Mouse (Mus musculus) frontal cortex, postnatal 10 days (tissue): ENCODE data around the gene Itga10.
"Not testable (repeated sequence)": the region's sequence is repeated elsewhere in the genome, so short reads cannot be mapped to it uniquely, and the experiment has no call there.

Experiments used
- DNase-seq, 2 experiments: peaks; one replicate each; pipeline ENCODE4 v3.0.0; 2022; ENCODE audit warnings: low spot score in 2 of 2, mixed read lengths in 1 of 2

Itga10 gene

GRCm38 (mm10) chr3:96634928-96635879, 10.2 kb upstream of the Itga10 start, which contains the start of the genes Pex11b and Gm42957:
TSS of gene Pex11b (plus strand) at chr3:96635376.
TSS of gene Gm42957 (plus strand) at chr3:96635474.
- peak; percentile 71 to 86 for DNase-seq

- DNase-seq = no peak
Observed at GRCm38 (mm10) chr3:96635906-96636305, 9.5 kb upstream of the Itga10 start.

DNA sequence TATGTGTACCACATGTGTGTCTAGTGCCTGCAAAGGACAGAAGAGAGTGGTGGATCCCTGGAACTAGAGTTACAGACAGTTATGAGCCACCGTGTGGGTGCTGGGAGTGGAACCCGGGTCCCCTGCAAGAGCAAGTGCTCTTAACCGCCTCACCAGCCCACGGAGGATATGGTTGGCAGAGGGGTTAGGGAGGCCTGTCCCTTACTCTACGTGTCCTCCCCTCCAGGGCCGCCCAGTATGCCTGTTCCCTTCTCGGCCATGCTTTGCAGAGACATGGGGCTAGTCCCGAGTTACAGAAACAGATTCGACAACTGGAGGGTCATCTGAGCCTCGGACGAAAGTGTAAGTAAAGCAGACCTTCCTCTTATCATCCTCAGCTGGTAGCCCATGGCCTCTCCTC, 8.9 kb upstream of the Itga10 start:
- peak in 1 of 2 experiments; percentile 20 for DNase-seq

GRCm38 (mm10) chr3:96639219-96639618, 6.2 kb upstream of the Itga10 start:
- peak in 1 of 2 experiments; percentile 28 for DNase-seq

DNA sequence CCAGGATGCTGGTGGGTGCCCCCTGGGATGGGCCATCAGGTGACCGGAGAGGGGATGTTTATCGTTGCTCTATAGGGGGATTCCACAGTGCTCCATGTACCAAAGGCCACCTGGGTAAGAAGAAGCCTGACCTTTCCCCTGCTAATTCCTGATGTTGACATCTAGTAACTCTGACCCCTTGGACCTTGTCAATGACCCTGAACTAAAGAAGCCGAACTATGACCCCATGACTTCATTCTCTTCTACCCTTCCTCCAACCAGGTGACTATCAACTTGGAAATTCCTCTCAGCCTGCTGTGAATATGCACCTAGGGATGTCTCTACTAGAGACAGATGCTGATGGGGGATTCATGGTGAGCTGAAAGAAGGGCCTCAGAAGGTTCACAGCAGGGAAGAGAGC, 2.0 kb downstream of the Itga10 start:
- DNase-seq = no peak

DNA sequence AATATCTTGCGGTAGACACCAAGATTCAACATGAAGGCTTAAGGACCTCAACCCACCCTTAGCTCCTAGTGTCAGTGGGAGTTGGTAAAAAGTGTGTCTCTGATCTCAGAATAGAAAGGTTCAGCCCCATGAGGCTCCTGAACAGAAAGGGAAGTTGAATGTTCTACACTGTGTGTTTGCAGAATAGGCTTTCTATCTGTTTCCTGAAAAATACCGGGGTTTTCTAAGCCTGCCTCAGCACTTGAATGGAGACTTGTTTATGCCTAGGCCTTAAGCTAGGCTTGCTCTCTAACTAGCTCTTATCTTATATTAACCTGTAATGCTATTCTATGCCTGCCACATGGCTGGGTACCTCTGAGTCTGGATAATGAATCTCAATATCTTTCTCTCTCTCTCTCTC, 15.5 kb downstream of the Itga10 start:
- DNase-seq = no peak

DNA sequence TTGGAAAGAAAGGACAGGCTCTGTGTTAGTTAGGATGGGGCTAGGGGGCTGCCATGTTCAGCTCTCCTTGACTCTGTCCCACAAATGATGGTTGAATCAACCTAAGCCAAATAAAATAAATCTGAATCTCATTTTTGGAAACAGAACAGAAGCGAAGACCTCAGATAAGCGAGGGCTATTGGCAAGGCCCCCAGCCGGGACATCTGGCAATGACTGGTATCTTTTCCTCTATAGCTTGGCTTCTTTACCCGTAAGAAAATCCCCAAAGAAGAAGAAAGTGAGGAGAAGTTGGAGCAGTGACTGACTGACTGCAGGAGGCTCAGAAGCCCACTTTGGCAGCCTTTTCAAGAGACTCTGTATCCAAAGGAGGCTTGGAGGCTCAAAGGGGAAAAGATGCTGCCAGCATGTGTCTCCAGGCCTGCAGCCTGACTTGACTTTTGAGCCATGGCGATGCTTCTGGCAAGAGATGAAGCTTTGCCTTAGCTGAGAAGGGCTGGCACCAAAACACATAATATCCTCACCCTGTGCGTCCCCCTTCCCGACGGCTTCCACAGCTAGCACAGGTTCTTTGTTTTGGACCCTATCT, 17.4 kb downstream of the Itga10 start:
- no peak for DNase-seq

- peak; percentile 64 to 81 for DNase-seq
Observed at GRCm38 (mm10) chr3:96663432-96664239, 18.3 kb downstream of the Itga10 start.

DNA sequence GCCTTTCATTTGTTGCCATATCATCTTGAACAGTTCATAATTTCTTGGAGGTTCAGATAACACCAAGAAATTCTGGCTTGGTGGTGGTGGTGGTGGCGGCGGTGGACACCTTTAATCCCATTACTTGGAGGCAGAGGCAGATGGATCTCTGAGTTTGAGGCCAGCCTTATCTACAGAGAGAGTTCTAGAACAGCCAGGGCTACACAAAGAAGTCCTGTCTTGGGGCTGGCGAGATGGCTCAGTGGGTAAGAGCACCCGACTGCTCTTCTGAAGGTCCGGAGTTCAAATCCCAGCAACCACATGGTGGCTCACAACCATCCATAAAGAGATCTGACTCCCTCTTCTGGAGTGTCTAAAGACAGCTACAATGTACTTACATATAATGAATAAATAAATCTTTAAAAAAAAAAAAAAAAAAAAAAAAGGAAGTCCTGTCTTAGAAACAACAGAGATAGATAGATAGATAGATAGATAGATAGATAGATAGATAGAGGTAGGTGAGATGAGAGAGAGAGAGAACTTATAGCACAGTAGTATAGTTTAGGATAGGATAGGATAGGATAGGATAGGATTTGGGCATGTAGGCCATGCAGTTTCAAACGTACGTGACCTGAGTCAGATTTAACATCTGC, 20.5 kb downstream of the Itga10 start:
- not testable (repeated sequence) for DNase-seq

DNA sequence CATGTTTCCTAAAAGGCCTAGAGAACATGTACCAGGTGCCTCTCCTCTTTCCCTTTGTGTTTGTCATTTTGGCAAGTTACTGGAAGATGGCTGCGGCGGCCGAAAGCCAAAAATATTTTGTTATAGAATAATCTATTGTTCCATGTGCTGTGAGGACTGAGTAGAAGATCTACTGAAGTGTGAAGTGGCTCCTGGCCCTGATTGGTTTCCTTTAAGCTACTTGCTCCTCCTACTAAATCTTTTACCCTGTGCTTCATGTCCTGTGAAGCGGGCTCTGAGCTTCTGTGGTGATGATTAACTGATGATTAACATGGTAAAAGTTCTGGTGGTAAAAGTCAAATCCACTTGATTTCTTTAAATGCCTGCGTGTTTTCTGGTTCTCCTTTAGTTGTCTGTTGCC, 21.5 kb downstream of the Itga10 start:
- DNase-seq = no peak

DNA sequence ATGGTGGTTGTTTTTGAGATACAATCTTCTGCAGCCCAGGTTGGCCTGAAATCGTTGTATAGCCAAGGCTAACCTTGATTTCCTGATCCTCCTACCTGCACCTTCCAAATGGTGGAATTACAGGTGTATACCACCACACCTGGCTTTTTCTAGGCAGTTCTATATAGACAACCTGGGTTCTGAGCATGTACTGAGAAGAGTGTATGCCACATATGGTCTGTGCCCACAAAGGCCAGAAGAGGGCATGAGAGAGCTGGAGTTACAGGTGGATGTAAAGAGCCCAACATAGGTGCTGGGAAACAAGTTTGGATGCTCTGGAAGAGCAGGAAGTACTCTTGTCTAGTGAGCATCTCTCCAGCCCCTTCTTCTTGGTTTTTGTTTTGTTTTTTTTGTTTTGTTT, 21.9 kb downstream of the Itga10 start:
- DNase-seq = no peak

GRCm38 (mm10) chr3:96668424-96669067, 23.2 kb downstream of the Itga10 start:
- no peak for DNase-seq

DNA sequence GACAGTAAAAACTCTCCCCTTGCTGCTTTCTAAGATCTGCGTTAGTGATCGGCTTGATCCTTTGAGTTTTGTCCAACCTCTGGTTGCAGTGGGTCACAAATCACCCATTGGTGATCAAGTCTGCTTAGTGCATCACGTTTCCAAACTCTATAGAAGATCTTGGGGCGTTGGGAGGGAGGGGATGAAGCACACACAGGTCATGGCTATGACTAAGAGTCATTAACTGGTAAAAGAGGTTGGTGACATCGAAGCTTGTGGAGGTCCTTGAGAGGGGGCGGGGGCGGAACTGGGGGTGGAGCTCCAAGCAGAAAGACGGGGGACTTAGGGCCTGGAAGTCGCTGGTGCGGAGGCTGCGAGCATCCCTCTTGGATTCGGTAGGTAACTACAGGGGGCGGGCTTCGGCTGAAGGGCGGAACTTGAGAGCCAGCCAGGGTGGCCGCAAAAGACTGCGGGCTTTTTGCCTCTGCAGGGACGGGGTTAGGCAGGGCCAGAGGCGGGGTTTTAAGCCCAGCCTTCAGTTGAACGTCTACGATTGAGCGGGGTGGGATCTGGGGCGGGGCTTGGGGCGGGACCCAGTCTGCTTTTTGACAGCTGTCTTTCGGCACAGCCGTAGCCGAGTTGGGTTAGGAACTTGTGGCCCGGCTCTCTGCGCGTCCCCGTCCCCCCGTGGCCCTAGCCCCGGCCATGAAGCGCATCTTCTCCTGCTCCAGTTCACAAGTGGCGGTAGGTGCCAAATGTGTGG, 24.5 kb downstream of the Itga10 start, which contains the start of gene Ankrd35:
Ankrd35 (plus strand) TSS at position 405 of the 742 bp plus-strand sequence.
- DNase-seq = peak; percentile 44 to 57

- no peak for DNase-seq
Observed at GRCm38 (mm10) chr3:96671519-96671918, 26.1 kb downstream of the Itga10 start.

DNA sequence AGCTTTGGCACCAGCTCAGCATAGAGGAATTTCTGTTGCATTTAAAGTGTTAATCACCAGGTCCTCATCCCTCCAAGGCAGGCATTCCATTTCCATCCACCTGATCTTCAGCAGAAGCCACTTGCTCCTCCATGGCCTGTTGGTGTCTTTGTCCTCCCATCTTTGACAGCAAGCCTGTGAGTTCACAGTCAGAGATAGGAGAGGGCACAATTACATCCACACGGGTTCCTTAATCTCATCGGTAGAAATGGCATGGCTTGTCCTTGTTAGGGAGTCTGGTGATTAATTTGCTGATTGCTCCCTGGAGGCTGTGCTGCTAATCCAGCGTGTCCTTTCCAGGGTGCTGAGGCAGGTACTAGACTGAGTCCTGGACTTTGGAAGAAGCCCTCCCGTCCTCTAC, 28.1 kb downstream of the Itga10 start:
- no peak for DNase-seq

- no peak for DNase-seq
Observed at GRCm38 (mm10) chr3:96674442-96674841, 29.1 kb downstream of the Itga10 start.

- DNase-seq = no peak
Observed at GRCm38 (mm10) chr3:96675171-96675570, 29.8 kb downstream of the Itga10 start.

DNA sequence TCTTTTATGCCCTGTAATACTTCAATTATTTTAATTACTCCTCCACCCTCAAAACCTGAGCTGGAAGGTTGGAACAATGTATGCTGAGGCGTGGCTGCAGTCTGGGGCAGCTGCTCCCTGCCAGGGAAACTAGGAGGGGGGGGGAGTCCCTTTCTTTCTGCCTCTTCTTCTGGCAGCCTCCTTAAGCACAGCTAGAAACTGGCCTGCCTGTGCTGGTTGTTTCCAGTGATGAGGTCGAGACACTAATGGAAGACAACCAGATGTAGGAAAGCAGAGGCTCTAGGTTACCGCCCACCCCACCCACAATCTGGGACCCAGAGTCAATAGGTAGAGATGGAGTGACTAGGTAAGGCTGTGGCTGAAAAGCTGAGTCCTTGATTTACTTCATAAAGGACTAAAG, 30.3 kb downstream of the Itga10 start:
- DNase-seq = no peak

- DNase-seq = no peak
Observed at GRCm38 (mm10) chr3:96678456-96678855, 33.1 kb downstream of the Itga10 start.

DNA sequence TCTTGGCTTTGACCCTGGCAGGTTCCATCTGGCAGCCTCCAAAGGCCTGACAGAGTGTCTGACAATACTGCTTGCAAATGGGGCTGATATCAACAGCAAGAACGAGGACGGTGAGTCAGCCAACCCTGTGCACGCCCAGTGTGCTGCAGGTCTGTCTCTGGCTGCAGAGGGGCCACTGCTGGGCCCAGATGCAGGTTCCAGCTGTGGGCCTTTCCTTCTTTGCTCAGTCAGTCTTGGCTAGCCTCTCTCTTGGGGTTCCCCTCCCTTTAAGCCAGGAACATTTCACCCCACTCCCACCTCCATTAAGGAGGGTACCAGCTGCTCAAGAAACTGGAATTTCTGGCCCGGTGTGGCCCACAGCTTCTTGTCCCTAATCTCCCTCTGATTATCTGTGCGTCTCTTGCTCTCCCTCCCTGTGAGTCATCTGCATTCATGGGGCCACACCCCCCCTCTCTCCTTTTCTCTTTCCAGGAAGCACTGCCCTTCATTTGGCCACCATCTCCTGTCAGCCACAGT, 33.8 kb downstream of the Itga10 start:
- no peak for DNase-seq
